Mouse (Mus musculus): ENCODE data around the gene Mapk8. TPM values are rescaled to one million over a fixed set of nuclear protein-coding genes. Genes with fewer than 3 reads are reported as not detected.
A peak's percentile ranks its signal among the peaks of the same experiment; 100 is the strongest.
"Not testable (repeated sequence)": the region's sequence is repeated elsewhere in the genome, so short reads cannot be mapped to it uniquely, and the experiment has no call there.

Mapk8 gene
- 10 to 100 TPM; 52.3 to 54.7 TPM for total RNA-seq (2021)

DNA sequence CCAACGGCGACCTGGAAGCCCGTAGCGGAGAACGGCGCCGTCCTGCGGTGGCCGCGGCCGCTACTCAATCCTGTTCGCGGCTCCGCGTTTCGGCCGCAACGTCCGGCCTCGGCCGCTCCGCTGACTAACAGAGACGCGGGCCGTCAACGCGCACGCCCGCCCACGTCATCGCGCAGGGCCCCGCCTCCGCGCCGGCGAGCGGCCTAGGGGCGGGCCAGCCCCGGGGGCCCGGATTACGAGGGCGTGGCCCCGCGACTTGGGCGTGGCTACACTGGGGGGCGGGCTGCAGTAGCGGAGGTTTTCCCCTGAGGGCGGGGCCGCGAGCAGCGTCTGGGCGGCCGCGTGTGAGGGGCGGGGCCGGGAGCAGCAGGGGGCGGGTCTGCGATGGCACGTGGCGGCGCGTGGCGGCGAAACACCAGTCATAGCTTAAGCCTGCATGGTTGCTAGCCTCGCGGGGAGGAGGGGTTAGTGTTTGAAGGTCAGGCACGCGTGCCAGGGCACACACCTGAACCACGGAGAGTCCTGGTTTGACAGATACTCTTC, at the start of gene Mapk8:
Mapk8 (minus strand) TSS at position 132 of the 543 bp plus-strand sequence.
- peak; percentile 99 for DNase-seq

GRCm38 (mm10) chr14:33495226-33495625, 48.3 kb upstream of the Mapk8 start:
- no peak for DNase-seq

DNA sequence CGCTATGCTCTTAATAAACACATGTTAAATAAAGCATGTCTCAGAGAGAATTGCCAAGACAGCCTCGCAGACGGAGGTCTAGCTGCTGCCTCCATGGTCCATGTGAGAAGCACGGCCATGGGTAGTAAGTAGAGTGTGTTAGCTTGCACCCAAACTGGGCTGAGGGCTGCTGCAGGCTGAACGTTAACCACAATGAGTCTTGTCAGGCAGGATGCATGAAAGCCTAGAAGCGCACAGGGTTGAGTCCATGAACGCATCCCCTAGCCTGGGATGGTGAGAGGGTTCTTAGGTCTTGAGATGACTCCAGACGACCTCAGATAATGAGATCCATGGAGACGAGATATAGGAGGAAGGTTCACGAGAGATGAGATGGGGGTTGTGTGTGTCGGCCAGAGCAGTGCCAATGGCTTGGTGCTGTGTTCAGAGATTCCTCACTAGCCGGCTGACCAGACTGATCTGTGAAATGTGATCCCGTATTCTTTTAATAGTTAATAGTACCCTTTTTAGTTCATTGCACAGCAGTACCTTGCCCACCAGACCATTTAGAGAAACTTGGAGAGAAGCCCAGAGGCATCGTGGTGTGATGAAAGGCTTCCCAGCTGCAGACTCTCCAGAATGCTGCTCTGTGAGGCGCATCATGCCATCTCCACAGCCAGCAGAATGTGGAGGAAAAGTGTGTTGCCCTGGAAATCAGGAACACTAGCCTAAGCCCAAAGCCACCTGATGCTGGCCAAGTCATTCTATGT, 41.0 kb upstream of the Mapk8 start:
- DNase-seq, result no peak

DNA sequence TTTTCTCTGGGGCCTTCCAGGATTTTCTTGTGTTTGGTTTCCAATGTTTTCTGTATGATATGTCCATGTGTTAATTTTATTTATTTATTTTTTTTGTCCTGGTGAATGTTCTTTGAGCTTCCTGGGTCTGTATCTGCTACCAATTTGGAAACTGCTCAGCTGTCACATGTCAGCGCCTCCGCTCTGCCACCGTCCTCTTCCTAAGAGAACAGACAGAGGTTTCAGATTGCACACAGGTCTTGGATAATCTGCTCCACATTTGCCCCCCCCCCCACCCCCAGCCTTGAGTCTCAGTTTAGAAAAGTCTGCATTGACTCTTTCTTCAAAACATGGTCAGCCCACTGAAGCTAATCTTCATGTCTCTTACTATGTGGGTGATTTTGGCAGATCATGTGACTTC, 35.0 kb upstream of the Mapk8 start:
- no peak for DNase-seq

DNA sequence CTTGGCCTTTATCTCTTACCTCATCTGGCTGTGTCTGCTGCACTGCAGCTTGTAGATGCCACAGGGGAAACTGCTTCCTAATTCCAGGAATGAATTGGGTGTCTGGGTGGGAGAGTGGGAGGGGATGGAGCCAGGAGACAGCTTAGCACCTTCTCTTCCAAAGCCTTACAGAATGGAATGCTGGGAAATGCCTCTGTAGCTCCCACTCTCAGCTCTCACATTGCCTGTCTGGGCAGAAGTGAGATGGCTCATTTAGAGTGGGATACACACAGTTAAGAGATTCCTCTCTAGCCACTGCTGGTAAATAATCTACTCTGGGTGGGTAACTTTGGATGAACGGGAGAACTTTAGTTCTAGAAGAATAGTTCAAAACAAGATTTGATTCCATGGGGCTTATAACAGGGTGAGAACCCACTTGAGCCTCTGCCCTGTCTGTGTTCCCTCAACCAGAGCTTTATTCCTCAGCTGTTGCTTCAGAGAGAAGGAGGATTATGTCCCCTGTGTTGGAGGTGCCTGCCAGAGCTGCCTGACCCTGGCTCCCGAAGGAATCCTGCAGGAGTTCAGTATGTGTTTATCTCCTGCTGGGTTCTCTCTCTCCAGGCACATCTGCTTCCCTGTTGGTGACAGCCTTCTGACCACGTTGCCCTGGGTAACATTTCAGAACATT, 29.3 kb upstream of the Mapk8 start:
- DNase-seq, result no peak

- DNase-seq, result no peak
Observed at GRCm38 (mm10) chr14:33474461-33474860, 27.5 kb upstream of the Mapk8 start.

DNA sequence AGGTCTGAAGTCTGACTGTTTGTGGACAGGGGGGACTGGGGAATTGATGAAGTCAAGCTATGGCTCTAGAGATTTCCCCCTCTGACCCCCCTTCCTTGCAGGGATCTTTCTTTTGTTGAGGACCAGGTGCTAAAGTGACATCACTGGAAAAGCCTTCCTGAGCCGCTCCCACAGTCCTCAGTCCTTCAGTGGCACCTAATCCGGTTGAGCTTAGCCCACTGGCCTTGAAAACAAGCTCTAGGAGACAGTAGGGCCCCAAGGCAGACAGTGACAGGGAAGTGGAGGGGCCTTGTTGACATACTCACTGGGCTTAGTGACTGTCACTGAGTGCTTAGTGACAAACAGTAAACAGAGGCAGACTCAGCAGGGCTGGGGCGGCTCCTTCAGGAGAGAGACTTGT, 24.4 kb upstream of the Mapk8 start, which contains the start of gene Frmpd2:
Frmpd2 (plus strand) TSS at position 366 of the 400 bp plus-strand sequence.
- DNase-seq, result no peak

DNA sequence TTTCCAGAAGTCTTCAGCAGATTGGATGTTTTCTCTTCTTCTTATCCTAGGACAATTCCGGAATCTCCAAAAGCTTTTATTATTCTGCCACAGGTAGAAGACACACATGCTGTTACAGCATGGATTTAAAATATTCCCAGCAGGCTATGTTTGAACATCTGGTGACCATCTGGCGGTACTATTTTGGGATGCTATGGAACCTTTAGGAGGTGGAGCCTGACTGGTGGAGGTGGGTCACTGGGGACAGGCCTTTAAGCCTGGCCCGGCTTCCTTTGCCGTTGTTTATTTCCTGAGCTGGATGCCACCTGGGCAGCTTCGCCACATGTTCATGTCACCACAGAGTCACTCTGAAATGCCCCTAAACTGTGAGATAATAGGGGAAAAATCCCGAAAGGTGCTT, 20.8 kb upstream of the Mapk8 start:
- DNase-seq, result no peak

GRCm38 (mm10) chr14:33463658-33464057, 16.7 kb upstream of the Mapk8 start:
- no peak for DNase-seq

DNA sequence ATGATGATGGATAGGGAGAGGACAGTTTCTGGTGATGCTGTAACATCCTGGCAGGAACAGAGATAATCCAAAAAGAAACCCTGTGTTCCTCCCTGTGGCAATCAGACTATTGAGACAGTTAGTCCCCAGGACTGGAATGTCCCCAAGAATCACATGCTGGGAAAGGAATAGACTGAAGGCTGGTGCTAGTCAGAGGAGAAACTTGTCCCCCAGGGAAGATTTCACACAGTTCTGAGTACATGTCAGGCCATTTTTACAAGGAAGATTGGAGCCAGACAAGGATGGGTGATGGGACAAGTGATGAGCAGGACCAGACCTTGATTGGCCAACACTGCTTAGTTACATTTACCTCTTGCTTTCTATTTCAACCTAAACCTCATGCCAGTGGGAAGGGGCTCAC, 3.4 kb upstream of the Mapk8 start:
- no peak for DNase-seq

DNA sequence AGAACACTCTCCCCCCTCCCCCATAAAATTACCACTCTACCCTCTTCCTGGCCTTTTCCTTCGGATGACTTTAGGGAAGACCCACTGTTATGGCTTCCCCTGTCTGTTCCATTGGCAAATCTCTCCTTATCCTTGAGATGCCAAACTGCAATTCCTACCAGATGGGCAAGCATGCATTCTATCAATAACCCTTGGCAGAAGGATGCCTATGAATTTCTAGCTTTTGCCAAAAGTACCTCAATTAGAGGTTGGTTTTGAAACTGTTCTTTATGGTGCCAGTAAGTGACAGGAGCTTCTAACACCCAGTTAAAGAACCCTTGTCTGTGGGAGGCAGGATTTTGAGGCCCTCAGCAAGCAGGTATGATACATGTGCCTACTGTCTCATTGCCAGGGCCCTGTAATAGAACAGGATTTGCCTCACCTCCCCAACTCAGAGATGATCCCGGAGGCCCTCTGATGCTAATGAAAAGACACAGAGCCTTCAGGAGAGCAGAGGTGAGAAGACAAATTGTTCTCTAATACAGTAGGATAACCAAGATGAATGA, 2.4 kb upstream of the Mapk8 start:
- DNase-seq, result no peak

- no peak for DNase-seq
Observed at GRCm38 (mm10) chr14:33448276-33448675, 1.3 kb upstream of the Mapk8 start.

- no peak for DNase-seq
Observed at GRCm38 (mm10) chr14:33446561-33447023, 366 bp downstream of the Mapk8 start.

DNA sequence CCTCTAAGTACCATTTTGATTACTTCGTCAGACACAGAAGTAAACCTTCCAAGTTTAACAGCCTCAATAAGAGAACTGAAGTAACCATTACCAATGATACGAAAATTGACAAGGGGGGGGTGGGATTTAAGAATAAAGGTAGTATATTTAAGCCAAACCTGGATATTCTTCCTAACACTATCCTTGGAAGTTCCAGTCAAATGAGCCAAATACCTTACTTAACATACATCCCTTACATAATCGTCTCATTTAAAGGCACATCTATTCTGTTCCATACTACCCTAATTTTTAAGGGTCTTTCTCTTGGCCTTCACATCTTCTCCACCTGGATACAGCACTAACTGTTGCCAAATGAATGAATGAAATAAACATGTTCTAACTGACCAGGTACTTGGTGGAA, 996 bp downstream of the Mapk8 start:
- DNase-seq, result no peak

- DNase-seq, result no peak
Observed at GRCm38 (mm10) chr14:33443780-33444179, 3.2 kb downstream of the Mapk8 start.

GRCm38 (mm10) chr14:33432485-33432884, 14.5 kb downstream of the Mapk8 start:
- DNase-seq, result not testable (repeated sequence)

DNA sequence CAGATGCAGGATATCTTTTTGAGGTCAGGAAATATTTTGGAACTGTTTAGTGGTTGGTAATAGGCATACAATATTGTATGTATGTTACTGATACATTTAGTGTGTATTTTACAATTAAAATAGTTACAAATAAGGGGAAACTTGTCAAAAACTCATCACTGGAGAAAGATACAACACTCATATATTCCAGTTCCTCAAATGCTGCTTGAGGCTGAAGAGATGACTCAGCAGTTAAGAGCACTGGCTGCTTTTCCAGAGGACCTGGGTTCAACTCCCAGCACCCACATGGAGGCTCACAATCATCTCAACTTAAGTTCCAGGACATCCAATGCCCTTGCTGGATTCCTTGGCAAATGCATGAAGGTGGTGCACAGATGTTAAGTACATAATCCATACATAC, 22.8 kb downstream of the Mapk8 start:
- DNase-seq, result no peak

DNA sequence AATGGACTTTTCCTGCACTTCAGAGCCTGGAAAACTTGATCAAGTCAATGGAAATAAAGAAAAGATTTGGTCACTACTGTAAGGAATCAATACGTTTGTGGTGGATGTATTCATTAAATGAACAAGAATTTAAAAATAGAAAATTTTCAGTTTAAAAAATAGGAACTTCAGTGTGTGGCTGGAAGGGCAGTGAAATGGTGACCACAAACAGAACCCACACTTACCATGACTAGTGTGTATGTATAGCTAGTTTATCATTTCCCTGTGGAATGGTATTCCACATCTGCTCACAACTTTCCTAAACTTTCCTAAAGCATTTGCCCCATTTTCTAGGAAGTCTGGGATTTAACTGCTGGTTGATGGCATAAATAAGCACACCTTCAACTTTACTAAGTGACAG, 24.0 kb downstream of the Mapk8 start:
- DNase-seq, result no peak

DNA sequence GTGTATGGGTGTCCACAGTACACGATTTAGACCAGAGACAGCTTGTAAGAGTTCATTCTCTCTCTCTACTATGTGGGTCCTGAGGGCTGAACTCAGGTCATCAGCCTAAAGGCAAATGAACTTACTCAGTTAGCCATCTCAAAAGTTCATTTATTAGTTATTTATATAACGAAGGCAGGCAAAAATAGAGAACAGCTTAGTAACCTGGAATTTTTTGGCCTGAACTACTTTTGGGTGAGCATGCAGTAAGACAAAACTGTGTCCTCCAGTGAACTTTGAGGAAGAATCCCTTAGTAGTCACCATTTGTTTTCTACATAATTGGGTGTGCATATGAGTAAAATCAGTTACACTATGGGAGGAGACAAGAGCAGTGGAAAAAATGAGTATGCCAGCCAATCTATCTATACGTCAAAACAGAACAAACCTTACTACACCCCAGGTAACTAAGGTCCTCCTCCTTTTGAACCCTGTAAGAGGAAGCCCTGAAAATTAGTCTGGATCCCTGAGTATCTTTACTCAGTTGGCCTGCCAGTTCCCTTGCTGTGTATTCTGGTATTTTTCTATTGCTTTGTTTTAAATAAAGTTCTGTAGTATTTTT, 28.5 kb downstream of the Mapk8 start:
- DNase-seq, result no peak

- no peak for DNase-seq
Observed at GRCm38 (mm10) chr14:33415746-33416145, 31.2 kb downstream of the Mapk8 start.

DNA sequence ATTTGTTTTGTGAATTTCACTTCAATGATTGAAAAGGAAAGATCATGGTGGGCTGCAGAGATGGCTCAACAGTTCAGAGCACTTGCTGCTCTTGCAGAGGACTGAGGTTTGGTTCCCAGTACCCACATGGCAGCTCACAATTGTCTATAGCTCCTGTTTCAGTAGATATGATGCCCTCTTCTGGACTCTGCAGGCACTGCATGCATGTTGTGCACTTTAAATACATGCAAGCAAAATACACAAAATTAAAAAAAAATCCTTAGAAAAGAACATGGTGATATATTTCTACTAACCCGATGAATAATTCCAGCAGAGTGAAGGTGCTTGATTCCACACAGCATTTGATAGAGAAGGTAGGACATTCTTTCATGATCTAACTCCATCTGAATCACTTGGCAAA, 44.6 kb downstream of the Mapk8 start:
- no peak for DNase-seq

DNA sequence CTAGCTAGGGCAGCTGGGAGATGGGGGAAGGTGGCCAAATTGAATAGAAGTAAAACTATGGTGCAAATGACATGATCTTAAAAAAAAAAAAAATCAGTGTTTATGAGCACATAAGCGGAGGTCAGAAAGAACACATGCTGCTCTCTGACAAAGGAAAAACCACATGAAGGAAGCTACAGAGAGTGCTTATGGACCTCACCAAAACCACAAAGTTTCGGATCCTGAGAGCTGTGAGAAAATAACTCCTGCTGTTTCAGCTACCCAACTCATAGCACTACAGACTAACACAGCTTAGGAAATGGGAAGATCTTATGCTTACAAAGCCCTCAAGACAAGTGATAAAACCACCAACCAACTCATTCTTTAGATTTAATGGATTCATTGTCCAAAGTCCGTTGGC, 46.9 kb downstream of the Mapk8 start:
- DNase-seq, result no peak
